Mouse (Mus musculus): ENCODE measurements at regions not wholly inside any gene's neighbourhood (a gene's known extent, or its start where the extent isn't known, plus 50 kb on each side); places are given as distances from the start of the nearest gene placed in this dataset.

DNA sequence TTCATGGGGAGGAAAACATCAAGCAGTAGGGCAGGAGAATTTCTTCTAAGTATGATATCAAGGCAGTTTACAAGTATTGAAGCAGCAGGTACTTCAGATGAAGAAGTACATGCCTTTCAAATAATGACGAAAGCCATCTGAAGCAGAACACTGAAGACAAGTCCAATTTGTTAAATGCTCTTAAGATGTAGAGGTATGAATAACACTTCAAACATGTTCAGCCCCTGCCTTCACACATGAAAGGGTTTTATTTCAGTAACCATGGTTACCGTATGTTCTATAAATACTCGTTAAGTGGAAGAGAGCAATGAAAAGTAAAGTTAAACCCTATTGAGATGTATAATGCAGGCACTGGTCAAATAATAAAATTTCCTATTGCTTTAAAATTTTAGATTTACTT lies 101.8 kb downstream of the Mospd2 start:
- DNase-seq (ENCODE audit: low read depth, low spot score), result no peak

DNA sequence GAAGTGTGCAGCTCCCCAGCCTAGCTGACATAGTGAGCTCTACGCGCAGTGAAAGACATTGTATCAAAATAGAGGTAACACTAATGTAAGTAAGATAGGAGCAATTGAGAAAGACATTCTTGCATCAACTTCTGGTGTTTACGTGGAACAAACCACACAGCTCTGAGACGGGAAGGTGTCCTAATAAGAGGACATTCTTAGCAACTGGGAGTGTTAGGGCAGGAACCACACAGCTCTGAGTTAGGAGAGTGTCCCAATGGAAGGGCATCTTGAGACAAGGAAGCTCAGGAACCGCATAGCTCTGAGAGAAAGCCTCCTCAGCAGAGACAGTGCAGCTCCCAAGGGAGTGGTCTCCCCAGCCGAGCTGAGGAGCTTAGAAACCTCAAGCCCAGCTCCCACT lies 139.8 kb downstream of the Mospd2 start:
- no peak for DNase-seq (ENCODE audit: low read depth, low spot score)

GRCm38 (mm10) chrX:164820906-164821305 lies 159.3 kb downstream of the Mospd2 start:
- no peak for DNase-seq (ENCODE audit: low read depth, low spot score)

GRCm38 (mm10) chrX:164787293-164787692 lies 192.9 kb downstream of the Mospd2 start:
- DNase-seq (ENCODE audit: low read depth, low spot score), result peak; percentile 1

DNA sequence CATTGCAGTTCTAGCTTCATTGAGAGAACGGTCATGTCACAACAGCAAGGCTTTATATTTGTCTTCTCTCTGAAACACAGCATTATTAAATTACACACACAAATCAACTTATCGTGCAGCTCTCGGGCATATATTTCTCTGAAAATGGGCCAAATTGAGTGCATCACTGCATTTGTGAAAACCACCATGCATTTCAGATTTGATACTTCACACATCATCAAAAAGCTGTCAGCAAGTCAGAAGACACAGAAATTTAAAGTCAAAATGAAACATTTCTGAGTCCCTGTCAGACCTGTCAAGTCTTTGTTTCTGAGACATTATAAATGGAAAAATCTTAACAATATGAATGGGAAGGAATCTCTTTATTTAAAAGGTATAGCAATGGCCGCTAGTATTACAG lies 215.3 kb downstream of the Mospd2 start:
- no peak for DNase-seq (ENCODE audit: low read depth, low spot score)

DNA sequence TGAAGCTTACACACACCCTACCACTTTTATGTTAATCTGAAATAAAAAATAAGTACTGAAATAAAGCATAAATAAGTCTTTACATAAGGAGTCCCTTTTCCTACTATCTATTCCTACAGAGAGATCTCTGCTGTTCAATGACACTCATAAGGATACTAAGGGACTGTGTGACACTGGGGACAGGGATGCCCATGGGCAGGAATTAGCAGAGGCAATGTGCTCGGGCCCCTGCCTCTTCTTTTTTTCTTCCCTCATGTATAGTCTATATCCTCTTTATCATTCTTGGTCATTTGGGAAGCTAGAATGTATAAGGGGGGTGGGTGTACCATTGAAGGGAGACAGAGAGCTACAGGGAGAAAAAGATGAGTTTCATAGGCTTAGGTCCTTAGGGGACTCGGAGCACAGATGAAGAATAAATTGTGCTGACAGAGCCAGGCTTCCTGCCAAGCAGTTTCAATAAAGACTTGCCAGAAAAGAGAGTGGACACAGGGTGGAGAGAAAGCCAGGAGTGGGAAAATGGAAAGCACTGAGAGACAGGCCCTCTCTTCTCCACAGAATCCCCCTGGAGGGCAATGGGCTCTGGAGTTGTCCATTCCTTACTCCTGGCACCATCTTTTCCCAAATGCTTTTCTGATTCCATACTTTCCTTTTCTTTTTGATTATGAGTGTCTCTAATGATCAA lies 216.3 kb downstream of the Mospd2 start:
- no peak for DNase-seq (ENCODE audit: low read depth, low spot score)

- no peak for DNase-seq (ENCODE audit: low read depth, low spot score)
These were observed 234.5 kb downstream of the Mospd2 start for GRCm38 (mm10) chrX:164745552-164746217.
